Mouse (Mus musculus) kidney, postnatal 0 days (tissue): ENCODE results near the gene Scaf8. TPM values are rescaled to one million over a fixed set of nuclear protein-coding genes. Genes with fewer than 3 reads are reported as not detected.

Source experiments
- ATAC-seq: fragments of 200-750 bp; cut with Nextera tagmentation; replicated peaks from 2 replicates; pipeline ENCODE4 v1.8.0; 2017; ENCODE audit warnings: low read depth, moderate number of reproducible peaks, moderate TSS enrichment, moderate library complexity; ENCODE audit not compliant: low FRiP score
- DNase-seq: peaks from one replicate; pipeline ENCODE4 v3.0.0-alpha.2; 2016; ENCODE audit warnings: low spot score
- H3K27ac ChIP-seq: fragments of 300-500 bp; sonication (generic); 2 replicates; pipeline ENCODE4 v1.5.1; 2014; ENCODE audit warnings: mild to moderate bottlenecking
- H3K27me3 ChIP-seq: fragments of 300-500 bp; sonication (generic); 2 replicates; pipeline ENCODE4 v1.6.1; 2014; ENCODE audit warnings: low read length, mixed read lengths; ENCODE audit not compliant: insufficient read depth
- H3K36me3 ChIP-seq: fragments of 300-500 bp; sonication (generic); 2 replicates; pipeline ENCODE4 v1.6.1; 2014; ENCODE audit warnings: low read length, mixed read lengths; ENCODE audit not compliant: insufficient read depth
- H3K4me1 ChIP-seq: fragments of 300-500 bp; sonication (generic); replicated peaks from 2 replicates; pipeline ENCODE4 v1.6.1; 2014; ENCODE audit warnings: antibody characterized with exemption, low read length, mixed read lengths; ENCODE audit not compliant: insufficient read depth
- H3K4me2 ChIP-seq: fragments of 300-500 bp; sonication (generic); 2 replicates; pipeline ENCODE4 v1.6.1; 2014; ENCODE audit warnings: mild to moderate bottlenecking, low read length, moderate library complexity, mixed read lengths
- H3K4me3 ChIP-seq: fragments of 300-500 bp; sonication (generic); replicated peaks from 2 replicates; pipeline ENCODE4 v1.5.1; 2014; ENCODE audit warnings: low read depth, low read length
- H3K9ac ChIP-seq: fragments of 300-500 bp; sonication (generic); 2 replicates; pipeline ENCODE4 v1.6.1; 2014; ENCODE audit warnings: low read depth, low read length
- H3K9me3 ChIP-seq: fragments of 300-500 bp; sonication (generic); replicated peaks from 2 replicates; pipeline ENCODE4 v1.6.1; 2016; ENCODE audit warnings: low read length, inconsistent platforms, mixed read lengths
- CTCF ChIP-seq: IDR thresholded peaks from 2 replicates; pipeline ENCODE4 v1.5.1; 2016; ENCODE audit warnings: antibody characterized with exemption, low read depth, mild to moderate bottlenecking, moderate library complexity
- WGBS: fragments of 180-500 bp; shearing (Covaris S2); extraction: QIAGEN DNeasy Blood & Tissue Kit; methylation state at CpG from one replicate; pipeline ENCODE4 v1.1.7; 2014; 5-methylcytosine and 5-hydroxymethylcytosine counted together
- polyA plus RNA-seq: library from polyadenylated mRNA; unstranded; fragments of >200 nt; fragmentation: Nextera tagmentation; extraction: Ambion mirVana; gene quantifications from 2 replicates; pipeline ENCODE4 v1.2.1, GENCODE M21; 2015

Gene Scaf8
- polyA plus RNA-seq, 1 experiment from 2014 or later, result 16.1 TPM

DNA sequence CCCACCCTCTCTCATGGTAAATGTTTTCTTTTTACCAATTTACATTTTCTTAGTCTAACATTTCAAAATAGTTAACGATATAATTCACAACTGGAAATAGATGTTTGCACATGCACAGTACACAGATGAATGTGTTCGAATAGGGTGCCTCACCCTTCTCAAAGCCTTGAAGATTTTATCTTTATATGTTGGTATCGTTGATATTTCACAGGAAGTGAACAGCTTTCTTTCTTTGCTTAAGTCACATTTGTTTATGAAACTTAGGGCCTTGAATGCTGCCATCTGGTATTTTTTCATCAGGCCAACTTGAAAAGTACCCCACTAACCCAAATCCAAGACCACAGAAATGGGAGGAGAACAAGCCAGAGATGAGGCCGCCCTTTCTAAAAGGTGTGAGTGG is 94.8 kb downstream of the Scaf8 start:
- Histone ChIP-seq H3K36me3 (peaks cover 3% of the 10 kb centered on the region; the same call in 1 of the 2 replicates), H3K4me2 (no peak overlapping the region), H3K9me3 (no peaks in the 10 kb centered on the region), H3K4me1 (0 out of 2 replicates have a peak, but pooled peaks cover 3% of the 10 kb centered on the region), H3K27ac (no peak overlapping the region), H3K4me3 (no peak overlapping the region), H3K27me3 (no peaks in the 10 kb centered on the region), H3K9ac (no peak overlapping the region)
- no peak for DNase-seq
- no peak for TF ChIP-seq CTCF
- ATAC-seq, result no peak
- WGBS, result 80% methylated on average over 4 of the region's 4 CpGs

DNA sequence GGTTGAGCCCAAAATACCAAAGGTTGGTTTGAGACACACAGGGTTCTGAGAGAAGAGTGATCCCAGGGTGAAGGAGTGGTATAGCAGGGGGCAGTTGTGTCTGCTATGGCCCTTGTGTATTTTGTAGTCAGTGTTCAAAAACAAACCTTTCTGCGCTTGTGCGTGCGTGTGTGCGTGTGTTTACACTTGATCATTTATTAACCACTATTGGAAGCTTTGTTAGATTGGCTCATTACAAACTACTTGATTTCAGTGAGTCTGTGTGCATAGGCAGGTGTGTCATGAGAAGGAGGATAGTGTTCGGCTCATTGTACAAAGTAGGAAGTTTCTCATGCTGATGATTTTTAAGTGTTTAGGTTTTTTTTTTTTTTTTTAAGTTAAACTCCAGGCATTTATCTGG is 95.4 kb downstream of the Scaf8 start:
- 88% methylated on average over 5 of the region's 5 CpGs for whole genome bisulfite sequencing
- DNase-seq (no peak), ATAC-seq (no peak)
- Histone ChIP-seq H3K9me3 (no peaks in the 10 kb centered on the region), H3K27me3 (no peaks in the 10 kb centered on the region), H3K4me3 (no peak overlapping the region), H3K36me3 (peaks cover 6% of the 10 kb centered on the region; the same call in 1 of the 2 replicates), H3K4me2 (no peak overlapping the region), H3K9ac (no peak overlapping the region), H3K4me1 (0 out of 2 replicates have a peak, but pooled peaks cover 3% of the 10 kb centered on the region), H3K27ac (no peak overlapping the region)
- no peak for TF ChIP-seq CTCF

DNA sequence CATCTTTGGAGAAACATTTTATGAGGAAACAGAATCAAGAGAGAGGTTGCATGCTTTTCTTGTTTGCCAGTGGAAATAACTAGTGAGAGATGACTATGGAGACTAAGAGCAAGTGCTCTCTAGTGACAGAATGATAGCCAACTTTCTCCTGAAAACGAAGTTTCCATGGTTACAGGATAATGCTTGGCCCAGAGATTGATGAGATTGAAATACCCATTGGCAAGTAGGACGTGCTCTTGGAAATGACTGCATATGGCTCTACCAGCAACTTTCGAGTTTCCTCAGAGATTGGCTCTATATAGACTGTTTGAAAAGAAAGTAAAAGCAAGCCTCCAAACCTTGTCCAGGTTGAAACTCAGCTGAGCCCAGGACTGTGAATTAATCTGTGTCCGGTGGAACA is 97.3 kb downstream of the Scaf8 start:
- TF ChIP-seq CTCF, result no peak
- H3K9ac ChIP-seq, result no peak overlapping the region
- no peak for DNase-seq
- no peaks in the 10 kb centered on the region for H3K9me3 ChIP-seq
- H3K36me3 ChIP-seq, result peaks cover 7% of the 10 kb centered on the region; the same call in 1 of the 2 replicates
- no peak overlapping the region for H3K4me2 ChIP-seq
- no peak for ATAC-seq
- 93% methylated on average over 4 of the region's 4 CpGs for WGBS
- no peak overlapping the region for H3K4me3 ChIP-seq
- H3K27ac ChIP-seq, result no peak overlapping the region
- 0 out of 2 replicates have a peak, but pooled peaks cover 1% of the 10 kb centered on the region for H3K4me1 ChIP-seq
- H3K27me3 ChIP-seq, result no peaks in the 10 kb centered on the region

DNA sequence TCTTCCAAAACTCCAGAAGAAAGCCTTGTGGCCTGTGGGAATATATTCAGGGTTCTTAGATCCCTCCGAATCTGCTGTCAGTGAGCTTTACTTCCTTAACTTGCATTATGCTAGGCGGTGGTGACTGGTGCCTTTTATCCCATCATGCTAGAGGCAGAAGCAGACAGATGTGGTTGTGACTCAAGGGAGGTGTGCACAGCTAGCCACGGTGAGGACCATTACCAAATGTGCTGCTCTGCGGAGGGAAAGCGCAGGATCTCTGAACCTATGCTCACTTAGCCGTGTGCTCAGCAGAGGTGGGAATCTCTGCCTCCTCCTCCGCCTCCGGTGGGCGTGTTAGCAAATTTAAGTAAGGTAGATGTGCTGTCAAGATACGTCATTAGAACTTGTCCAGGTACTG is 98.1 kb downstream of the Scaf8 start:
- 93% methylated on average over 10 of the region's 10 CpGs for WGBS
- H3K36me3 ChIP-seq, result peaks cover 7% of the 10 kb centered on the region; the same call in 1 of the 2 replicates
- no peak overlapping the region for H3K4me3 ChIP-seq
- TF ChIP-seq CTCF, result no peak
- no peak for ATAC-seq
- H3K9me3 ChIP-seq, result no peaks in the 10 kb centered on the region
- DNase-seq, result no peak
- no peaks in the 10 kb centered on the region for H3K27me3 ChIP-seq
- H3K9ac ChIP-seq, result no peak overlapping the region
- no peak overlapping the region for H3K4me2 ChIP-seq
- no peak overlapping the region for H3K27ac ChIP-seq
- H3K4me1 ChIP-seq, result no peaks in the 10 kb centered on the region

DNA sequence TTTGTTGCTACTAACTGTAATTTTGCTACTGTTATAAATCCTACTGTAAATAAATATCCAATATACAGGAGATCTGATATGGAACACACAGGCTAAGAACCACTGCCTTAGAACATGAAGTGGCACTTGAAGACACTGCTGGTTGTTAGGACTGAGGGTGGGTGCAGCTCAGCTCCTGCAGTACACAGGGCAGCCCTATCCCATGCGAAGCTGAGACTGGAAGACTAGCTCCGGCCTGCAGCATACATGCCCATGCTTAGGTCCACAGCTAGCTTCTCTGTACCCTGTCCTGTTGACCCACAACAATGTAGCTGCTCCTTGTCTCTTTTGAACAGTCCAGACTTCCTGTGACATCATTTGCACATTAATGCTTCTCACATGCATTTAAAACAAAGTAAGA is 100.1 kb downstream of the Scaf8 start:
- H3K4me3 ChIP-seq, result no peak overlapping the region
- no peak for TF ChIP-seq CTCF
- 83% methylated on average over 2 of the region's 2 CpGs for WGBS
- no peaks in the 10 kb centered on the region for H3K9me3 ChIP-seq
- ATAC-seq, result no peak
- 0 out of 2 replicates have a peak, but pooled peaks cover 4% of the 10 kb centered on the region for H3K4me1 ChIP-seq
- no peak overlapping the region for H3K4me2 ChIP-seq
- no peak for DNase-seq
- no peak overlapping the region for H3K27ac ChIP-seq
- peaks cover 7% of the 10 kb centered on the region; the same call in 1 of the 2 replicates for H3K36me3 ChIP-seq
- H3K27me3 ChIP-seq, result no peaks in the 10 kb centered on the region
- H3K9ac ChIP-seq, result no peak overlapping the region

DNA sequence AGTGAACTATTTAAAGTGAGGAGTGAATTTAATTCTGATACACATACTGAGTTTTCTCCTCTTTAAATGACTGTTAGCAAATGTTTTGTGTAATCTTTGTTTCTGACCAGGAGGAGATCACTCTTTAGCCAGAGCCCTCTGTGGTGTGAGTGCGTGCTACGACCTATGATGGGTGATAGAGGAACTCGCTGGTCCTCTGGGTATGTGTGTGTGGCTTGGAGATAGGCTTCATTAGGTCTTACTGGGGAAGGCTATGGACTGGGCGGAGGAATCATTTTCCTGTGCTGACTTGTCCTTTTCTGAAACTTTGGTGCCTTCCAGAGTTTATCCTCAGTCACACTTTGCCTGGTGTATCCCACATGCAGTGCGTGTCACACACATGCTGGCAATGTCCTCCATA is 102.3 kb downstream of the Scaf8 start:
- TF ChIP-seq CTCF, result no peak
- ATAC-seq (no peak), DNase-seq (no peak)
- H3K27ac ChIP-seq, result no peak overlapping the region
- H3K4me3 ChIP-seq, result no peak overlapping the region
- 88% methylated on average over 5 of the region's 5 CpGs for WGBS
- no peak overlapping the region for H3K9ac ChIP-seq
- H3K4me1 ChIP-seq, result 0 out of 2 replicates have a peak, but pooled peaks cover 4% of the 10 kb centered on the region
- H3K36me3 ChIP-seq, result peaks cover 7% of the 10 kb centered on the region; the same call in 1 of the 2 replicates
- H3K4me2 ChIP-seq, result no peak overlapping the region
- no peaks in the 10 kb centered on the region for H3K27me3 ChIP-seq
- no peaks in the 10 kb centered on the region for H3K9me3 ChIP-seq

DNA sequence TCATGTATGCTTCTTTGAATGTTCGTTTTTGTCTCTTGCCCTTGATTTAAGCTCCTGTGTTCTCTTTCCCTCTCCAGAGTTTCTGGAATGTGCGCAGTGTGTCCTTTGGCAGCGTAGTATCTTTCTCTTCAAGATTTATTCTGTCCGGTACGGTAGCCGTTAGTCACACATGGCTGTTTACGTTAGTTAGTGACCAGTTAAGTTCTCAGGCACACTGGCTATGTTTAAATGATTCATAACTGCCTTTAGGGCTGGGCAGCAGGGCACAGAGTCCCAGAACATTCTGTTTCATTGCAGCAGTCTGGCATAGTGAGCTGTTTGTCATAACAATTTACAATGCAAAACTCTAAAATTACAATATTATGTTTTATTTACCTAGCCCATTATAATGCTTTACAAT is 103.6 kb downstream of the Scaf8 start:
- H3K4me3 ChIP-seq, result no peak overlapping the region
- 32% methylated on average over 7 of the region's 7 CpGs for WGBS
- H3K36me3 ChIP-seq, result 0 out of 2 replicates have a peak, but pooled peaks cover 4% of the 10 kb centered on the region
- H3K27ac ChIP-seq, result 0 out of 2 replicates have a peak overlapping the region, but pooled peaks have one; percentile 20
- no peaks in the 10 kb centered on the region for H3K27me3 ChIP-seq
- TF ChIP-seq CTCF, result no peak
- H3K4me2 ChIP-seq, result no peak overlapping the region
- peak; percentile 62 for DNase-seq
- H3K9ac ChIP-seq, result no peak overlapping the region
- peak; percentile 76; the same call in 1 of the 2 replicates for ATAC-seq
- 0 out of 2 replicates have a peak, but pooled peaks cover 4% of the 10 kb centered on the region for H3K4me1 ChIP-seq
- H3K9me3 ChIP-seq, result no peaks in the 10 kb centered on the region
